Mouse (Mus musculus): ENCODE data around the gene Pisd. TPM values are rescaled to one million over a fixed set of nuclear protein-coding genes. Genes with fewer than 3 reads are reported as not detected.

Pisd gene
- total RNA-seq, 1 experiment from 2014 or later, result 60.8 TPM

GRCm38 (mm10) chr5:32713703-32714467, 71.6 kb downstream of the Pisd start:
- ATAC-seq (replicated peaks; ENCODE audit: insufficient number of reproducible peaks, low FRiP score, low TSS enrichment, poor library complexity, severe bottlenecking), result peak; percentile 94

DNA sequence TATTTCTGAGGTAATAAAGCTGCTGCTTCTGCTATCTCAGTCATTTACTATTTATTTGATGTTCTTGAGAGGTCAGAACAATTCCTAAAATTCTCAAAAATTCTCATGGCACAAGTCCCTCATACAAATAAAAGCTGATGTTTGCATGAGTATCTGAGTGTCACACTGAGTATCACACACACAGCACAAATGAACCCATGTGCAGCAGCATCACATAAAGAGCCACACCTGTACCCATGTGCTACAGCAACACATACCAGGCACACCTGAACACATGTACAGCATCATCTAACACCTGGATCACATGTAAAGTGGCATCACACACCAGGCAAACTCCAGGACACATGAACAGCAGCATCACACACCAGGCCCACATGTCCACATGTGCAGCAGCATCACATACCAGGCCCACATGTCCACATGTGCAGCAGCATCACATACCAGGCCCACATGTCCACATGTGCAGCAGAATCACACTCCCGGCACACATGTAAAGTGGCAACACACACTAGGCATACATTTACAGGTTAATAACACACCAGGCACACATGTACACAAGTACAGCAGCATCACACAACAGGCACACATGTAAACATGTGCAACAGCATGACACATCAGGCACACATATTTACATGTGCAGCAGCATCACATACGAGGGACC, 72.3 kb downstream of the Pisd start:
- peak; percentile 25 for ATAC-seq (replicated peaks; ENCODE audit: insufficient number of reproducible peaks, low FRiP score, low TSS enrichment, poor library complexity, severe bottlenecking)

GRCm38 (mm10) chr5:32712221-32713041, 73.0 kb downstream of the Pisd start:
- ATAC-seq (replicated peaks; ENCODE audit: insufficient number of reproducible peaks, low FRiP score, low TSS enrichment, poor library complexity, severe bottlenecking), result no peak

- no peak for ATAC-seq (replicated peaks; ENCODE audit: insufficient number of reproducible peaks, low FRiP score, low TSS enrichment, poor library complexity, severe bottlenecking)
Observed at GRCm38 (mm10) chr5:32711485-32711884, 74.0 kb downstream of the Pisd start.

- ATAC-seq (replicated peaks; ENCODE audit: insufficient number of reproducible peaks, low FRiP score, low TSS enrichment, poor library complexity, severe bottlenecking), result no peak
Observed at GRCm38 (mm10) chr5:32706226-32706780, 79.1 kb downstream of the Pisd start.

DNA sequence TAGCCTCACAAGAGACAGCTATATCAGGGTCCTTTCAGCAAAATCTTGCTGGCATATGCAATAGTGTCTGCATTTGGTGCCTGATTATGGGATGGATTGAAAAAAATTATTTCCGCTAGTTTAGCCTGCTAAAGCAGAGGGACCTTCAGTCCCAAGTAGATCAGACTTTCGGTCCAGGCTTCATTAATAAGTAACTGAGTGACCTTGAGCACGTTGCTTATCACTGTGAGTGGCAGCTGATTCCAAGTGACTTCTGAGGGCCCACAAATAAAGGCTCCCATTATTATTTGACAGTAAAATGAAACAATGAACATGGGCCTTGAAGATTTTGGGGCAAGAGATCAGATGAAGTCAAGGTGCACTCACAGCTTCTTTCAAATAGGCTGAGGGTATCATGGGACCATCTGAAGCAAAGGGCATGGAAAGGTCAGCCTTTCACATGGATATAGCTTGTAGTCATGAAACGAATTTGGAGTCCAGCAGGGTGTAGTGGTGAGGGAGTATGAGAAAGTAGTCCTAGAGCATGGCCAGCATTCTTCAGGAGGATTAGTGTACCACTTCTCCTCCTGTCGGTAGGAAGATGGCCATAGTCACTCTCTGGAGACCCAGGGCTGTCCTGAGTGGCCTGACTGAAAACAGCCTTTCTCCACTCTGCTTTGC, 88.1 kb downstream of the Pisd start:
- ATAC-seq (replicated peaks; ENCODE audit: insufficient number of reproducible peaks, low FRiP score, low TSS enrichment, poor library complexity, severe bottlenecking), result no peak

GRCm38 (mm10) chr5:32693411-32693810, 92.0 kb downstream of the Pisd start:
- no peak for ATAC-seq (replicated peaks; ENCODE audit: insufficient number of reproducible peaks, low FRiP score, low TSS enrichment, poor library complexity, severe bottlenecking)

Other genes with a start within 250 kb of the Pisd start
- gene Yes1, start 174.5 kb downstream of the Pisd start, total RNA-seq (2017), result 1.1 to 2.3 TPM (median 2.2 TPM) in 3 replicates
- 1.3 to 6.0 TPM in 2 of 3 replicates, not detected in the other for gene Gm20671, start 41.5 kb upstream of the Pisd start, total RNA-seq (2017)
- gene Prr14l, start 68.6 kb upstream of the Pisd start, total RNA-seq (2017), result 22.1 to 49.8 TPM (median 23.9 TPM) in 3 replicates
- gene Depdc5, start 78.1 kb upstream of the Pisd start, total RNA-seq (2017), result 18.7 to 49.2 TPM (median 47.3 TPM) in 3 replicates
- gene Ywhah, start 233.2 kb upstream of the Pisd start, total RNA-seq (2017), result 137 to 272 TPM (median 186 TPM) in 3 replicates

All from monocyte, adult 5-6 weeks (primary cell).